Mouse (Mus musculus) frontal cortex, postnatal 10 days (tissue): ENCODE data around the gene Hoxb3.

Experiments used
- DNase-seq, 2 experiments: peaks; one replicate each; pipeline ENCODE4 v3.0.0; 2022; ENCODE audit warnings: low spot score in 2 of 2, mixed read lengths in 1 of 2

Gene Hoxb3

DNA sequence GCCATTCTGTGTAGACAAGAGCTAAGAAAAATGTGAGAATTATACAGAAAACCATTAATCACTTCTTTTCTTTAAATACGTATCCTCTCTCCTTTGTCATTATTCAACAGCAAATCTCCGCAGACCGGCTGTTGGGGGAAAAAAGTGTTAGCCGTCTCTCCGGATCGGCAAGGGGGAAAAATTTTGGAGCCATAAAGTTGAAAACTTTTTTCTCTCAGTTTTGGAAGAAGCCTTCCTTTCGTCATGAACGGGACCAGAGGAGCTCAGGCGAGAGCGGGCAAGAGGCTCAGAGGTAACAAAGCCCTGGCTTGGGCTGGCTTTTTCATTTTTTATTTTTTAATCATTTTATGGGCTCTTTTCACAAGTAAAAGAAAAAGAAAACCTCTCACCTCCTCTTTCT lies at the start of gene Hoxb3:
Gene Hoxb3, plus strand, starts transcription at position 173 of the 400 bp plus-strand sequence.
- no peak for DNase-seq

GRCm38 (mm10) chr11:96274428-96274827 lies 48.7 kb upstream of the Hoxb3 start:
- DNase-seq: no peak

GRCm38 (mm10) chr11:96275896-96276295 lies 47.2 kb upstream of the Hoxb3 start:
- no peak for DNase-seq

DNA sequence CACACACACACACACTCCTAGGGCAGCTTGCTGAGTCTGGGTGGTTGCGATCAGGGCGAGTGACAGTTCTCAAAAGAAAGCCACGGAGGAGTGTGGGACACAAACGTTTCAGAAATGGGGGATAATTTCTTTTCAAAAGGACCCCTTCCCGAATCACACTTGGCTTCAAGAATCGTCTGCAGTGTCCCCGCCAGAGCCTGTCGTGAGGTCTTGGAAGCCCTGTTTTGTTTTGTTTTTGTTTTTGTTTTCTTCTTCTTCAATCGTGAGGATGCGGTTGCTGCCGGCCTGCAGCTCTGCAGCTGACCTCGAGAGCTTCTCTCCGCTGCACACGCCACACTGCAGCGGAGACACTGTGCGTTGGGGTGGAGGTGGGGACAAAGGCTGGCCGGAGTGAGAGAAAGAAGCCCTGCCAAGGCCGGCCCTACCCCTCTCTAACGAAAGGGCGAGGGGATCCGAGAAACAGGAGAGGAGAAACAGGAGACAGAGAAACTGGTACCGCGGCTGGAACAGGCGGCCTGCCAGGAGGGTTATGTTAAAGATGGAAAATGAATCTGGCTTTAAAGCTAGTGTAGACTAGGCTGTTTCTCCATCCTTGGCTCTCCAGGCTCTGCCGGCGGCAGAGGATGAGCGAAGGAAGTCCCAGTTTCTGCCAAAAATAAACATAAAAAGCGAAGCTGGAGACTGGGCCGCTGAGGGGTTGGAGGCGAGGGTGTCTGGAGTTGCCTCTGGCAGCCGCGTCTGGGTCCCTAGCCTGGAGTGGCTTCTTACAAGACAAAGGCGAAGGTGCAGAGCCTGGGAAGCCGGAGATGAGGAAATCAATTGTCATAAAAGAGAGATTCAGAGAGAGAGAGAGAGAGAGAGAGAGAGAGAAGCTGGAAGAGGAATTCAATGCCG lies 45.7 kb upstream of the Hoxb3 start:
- DNase-seq: no peak

- DNase-seq: no peak
Measured at GRCm38 (mm10) chr11:96278324-96278723, 44.8 kb upstream of the Hoxb3 start.

GRCm38 (mm10) chr11:96278773-96279172 lies 44.4 kb upstream of the Hoxb3 start:
- peak; percentile 33 to 78 for DNase-seq

DNA sequence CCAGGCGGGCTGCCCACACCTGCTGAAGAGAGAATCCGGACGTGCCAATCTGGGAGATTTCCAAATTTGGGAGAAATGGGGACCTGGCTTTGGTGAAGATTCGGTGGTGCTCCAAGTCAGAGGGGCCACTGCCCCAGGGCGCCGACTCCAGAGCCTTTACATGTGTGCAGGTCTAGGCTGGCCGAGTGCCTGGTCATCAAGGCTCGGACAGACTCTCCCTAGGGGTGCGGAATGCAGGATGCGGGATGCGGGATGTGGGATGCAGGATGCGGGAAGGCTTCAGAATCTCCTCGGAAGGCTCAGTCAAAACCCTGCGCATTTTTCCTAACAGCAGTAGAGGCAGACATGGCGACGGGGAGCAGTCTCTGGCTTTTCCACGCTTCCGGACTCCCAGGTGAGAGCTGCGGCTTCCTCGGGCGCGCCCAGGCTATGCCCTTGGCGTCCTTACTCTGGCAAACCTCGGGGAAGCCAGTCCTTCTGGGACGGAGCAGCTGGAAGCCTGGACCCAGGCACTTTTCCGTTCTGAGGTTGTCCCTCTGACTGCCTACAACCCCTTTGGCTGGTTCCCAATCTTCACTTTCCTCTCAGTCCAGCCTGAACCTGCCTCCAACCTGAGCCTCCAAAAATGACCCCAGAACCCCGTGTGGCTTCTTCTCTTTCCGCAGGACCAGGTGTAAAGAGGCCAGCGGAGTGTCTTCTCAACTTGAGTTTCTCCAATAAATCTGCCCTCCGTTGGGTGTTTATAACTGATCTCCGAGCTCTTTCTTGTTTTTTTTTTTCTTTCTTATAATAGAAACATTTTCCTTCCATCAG lies 43.5 kb upstream of the Hoxb3 start:
- no peak for DNase-seq

DNA sequence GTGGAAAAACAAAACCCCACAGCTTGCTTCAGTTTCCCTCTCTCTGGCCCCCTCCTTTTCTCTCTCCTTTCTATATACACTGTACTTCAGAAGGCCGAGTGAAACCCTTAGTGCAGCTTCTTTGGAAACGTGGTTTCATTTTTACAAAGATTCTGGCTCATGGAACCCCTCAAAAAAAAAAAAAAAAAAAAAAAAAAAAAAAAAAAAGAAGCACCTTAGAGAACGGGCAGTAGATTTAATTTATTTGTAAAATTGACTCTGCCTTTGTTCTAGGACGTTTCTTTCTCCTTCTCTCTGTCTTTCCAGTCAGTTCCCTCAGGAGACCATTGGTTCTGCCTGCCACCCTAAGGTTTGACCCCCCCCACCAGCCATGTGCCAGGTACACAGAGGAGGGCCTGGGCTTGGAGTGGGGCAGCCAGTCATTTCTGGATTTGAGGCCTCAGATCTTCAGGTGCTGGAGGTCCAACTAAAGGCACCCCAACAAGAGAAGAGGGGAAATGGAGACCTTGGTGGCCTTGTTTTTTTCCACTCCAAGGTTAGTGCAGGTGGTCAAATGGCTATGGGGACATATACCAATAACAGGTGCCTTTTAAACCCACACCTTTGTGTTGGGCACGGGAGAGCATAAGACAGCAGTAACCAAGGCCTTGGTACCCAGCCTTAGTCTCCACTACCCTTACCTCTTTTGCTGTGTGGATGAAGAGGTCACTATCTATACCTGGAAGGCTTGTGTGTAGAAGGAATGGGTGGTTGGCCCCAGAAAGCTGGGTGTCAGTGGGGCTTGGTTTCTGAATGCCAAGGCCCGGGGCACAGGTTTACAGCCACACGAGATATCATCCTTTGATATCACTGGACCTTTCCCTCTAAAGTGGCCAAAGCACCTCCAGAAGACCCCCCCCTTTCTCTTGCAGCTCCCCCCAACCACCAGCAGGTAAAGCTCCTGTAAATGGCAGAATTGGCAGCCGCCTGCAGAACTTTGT lies 42.4 kb upstream of the Hoxb3 start:
- no peak for DNase-seq

DNA sequence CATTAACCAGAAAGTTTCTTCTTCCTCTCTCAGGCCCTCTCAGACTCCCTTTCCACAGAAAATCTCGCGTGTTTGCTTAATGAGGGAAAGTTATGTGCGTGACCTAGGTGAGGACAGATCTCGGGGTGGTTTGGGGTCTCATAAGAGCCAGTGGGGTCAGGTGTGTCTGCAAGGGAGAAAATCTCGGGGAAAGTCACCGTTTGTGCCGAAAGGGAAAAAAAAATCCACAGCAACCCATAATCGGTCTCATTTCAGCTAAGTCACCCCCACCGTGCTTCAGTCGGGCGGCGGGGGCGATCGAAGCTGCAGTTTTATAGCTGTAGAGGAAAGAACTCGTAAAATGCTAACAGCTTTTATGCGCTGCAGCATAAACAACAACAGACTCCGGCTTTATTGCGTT lies 41.7 kb upstream of the Hoxb3 start:
- DNase-seq: no peak

- DNase-seq: no peak
Measured at GRCm38 (mm10) chr11:96281855-96282570, 41.1 kb upstream of the Hoxb3 start, which contains the start of gene Hoxb8. TSS of gene Hoxb8 (plus strand) at chr11:96281905.

GRCm38 (mm10) chr11:96282795-96283430 lies 40.2 kb upstream of the Hoxb3 start:
- no peak for DNase-seq

- DNase-seq: no peak
Measured at GRCm38 (mm10) chr11:96284041-96284749, 38.9 kb upstream of the Hoxb3 start.

DNA sequence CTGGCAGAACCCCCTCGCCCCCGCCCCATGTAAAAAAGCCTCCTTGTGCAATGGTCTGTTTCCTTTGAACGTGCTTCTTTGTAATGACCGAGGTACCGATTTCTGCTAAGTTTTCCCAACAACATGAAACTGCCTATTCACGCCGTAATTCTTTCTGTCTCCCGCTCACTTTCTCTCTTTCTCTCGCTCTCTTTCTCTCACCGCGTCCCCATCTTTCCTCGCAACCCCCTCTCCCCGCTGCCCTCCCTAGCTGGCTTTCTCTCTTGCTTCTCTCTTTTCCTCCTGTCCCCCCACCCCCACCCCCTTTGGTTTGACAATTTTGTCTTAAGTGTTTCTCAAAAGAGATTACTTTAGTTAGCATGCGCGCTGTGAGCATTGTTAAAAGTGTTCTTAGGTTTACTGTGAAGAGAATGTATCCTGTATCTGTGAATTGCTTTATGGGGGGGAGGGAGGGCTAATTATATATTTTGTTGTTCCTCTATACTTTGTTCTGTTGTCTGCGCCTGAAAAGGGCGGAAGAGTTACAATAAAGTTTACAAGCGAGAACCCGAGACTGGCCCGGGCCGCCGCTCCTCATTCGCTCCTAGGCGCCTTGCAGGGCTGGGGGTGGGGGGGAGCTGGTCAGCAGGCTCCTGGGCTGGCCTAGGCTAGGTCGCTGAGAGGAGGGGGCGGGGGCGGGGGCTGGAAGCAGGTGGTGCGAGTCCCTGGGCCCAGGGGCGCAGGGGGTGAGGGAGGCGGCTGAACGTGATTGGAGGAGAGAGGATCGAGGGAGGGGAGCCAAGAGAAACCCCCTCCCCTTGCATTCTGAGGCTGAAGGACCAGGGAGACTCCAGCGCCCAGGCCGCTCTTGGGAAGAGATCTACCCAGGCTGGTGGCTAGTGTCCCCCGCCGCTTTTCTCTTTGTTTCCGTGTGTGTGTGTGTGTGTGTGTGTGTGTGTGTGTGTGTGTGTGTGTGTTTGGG lies 38.1 kb upstream of the Hoxb3 start:
- DNase-seq: no peak

- no peak for DNase-seq
Measured at GRCm38 (mm10) chr11:96285771-96286738, 37.1 kb upstream of the Hoxb3 start, which contains the start of gene Hoxb7. TSS of gene Hoxb7 (plus strand) at chr11:96286623.

DNA sequence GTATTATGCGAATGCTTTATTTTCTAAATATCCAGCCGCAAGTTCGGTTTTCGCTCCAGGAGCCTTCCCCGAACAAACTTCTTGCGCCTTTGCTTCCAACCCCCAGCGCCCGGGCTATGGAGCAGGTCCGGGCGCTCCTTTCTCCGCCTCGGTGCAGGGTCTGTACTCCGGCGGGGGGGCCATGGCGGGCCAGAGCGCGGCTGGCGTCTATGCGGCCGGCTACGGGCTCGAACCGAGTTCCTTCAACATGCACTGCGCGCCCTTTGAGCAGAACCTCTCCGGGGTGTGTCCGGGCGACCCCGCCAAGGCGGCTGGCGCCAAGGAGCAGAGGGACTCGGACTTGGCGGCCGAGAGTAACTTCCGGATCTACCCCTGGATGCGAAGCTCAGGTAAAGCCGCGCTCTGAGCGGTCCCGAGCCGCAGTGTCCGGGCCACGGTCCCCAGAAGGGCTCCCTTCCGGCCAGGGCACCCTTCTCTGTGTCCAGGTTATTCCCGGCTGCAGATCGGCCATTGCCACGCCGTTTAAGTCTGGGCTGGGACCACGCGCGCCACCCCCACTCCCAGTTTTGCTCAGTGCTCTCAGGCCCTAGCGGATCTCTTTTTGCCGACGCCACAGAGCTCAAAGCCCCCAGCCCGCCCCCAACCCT lies 36.3 kb upstream of the Hoxb3 start:
- no peak for DNase-seq

GRCm38 (mm10) chr11:96287411-96287810 lies 35.7 kb upstream of the Hoxb3 start:
- no peak for DNase-seq
